Comparison of ENCODE assay signal across 8 mouse cellular contexts in genomic region chr5:24320467-24320813, GRCm38 (mm10). TPM values are rescaled to one million over a fixed set of nuclear protein-coding genes. Genes with fewer than 3 reads are reported as not detected.
DNase-seq lines count a peak whose midpoint lies in the region; ATAC-seq and TF ChIP-seq lines count a peak whose summit lies in the region.

No protein-coding gene starts in this region.

- DNase-seq in layer of hippocampus, adult 2 months (ENCODE audit: low spot score in 2 of 2) = peak; percentile 23 to 29
- DNase-seq in layer of hippocampus, adult 9-10 months (ENCODE audit: low spot score) = no peak
- peak; percentile 30 for DNase-seq in Patski (ENCODE audit: low read depth, low spot score)
- no peak for DNase-seq in spleen, postnatal 4 days (ENCODE audit: low spot score in 2 of 2)
- no peak for DNase-seq in layer of hippocampus, postnatal 25 days (ENCODE audit: extremely low spot score in 1 of 2, low spot score in 1 of 2)
- no peak for DNase-seq in cerebellum, adult 11 months

- H3K27ac ChIP-seq in layer of hippocampus, adult 2 months = no peak overlapping the region
- H3K27ac ChIP-seq in heart, embryonic 12.5 days (ENCODE audit: poor library complexity, severe bottlenecking) = peak overlapping the region; percentile 66

- no peaks in the 10 kb centered on the region for H3K9me3 ChIP-seq in heart, embryonic 12.5 days (replicated peaks)

- peak overlapping the region; percentile 25 for H3K4me2 ChIP-seq in heart, embryonic 12.5 days

- 27% methylated on average over 6 of the region's 6 CpGs for WGBS in heart, embryonic 12.5 days

- H3K4me3 ChIP-seq in layer of hippocampus, adult 2 months = no peak overlapping the region
- no peak overlapping the region for H3K4me3 ChIP-seq in heart, embryonic 12.5 days

- H3K36me3 ChIP-seq in heart, embryonic 12.5 days = peaks cover 68% of the 10 kb centered on the region

- peak overlapping the region; percentile 52 for H3K9ac ChIP-seq in heart, embryonic 12.5 days

- no peak for TF ChIP-seq CTCF in layer of hippocampus, adult 2 months (conservative IDR thresholded peaks at IDR 0.05)
- no peak for TF ChIP-seq CTCF in Patski (IDR thresholded peaks at IDR 0.05)

- peak; percentile 63 for ATAC-seq in Patski
- peak; percentile 18; the same call in 1 of the 2 replicates for ATAC-seq in heart, embryonic 12.5 days (ENCODE audit: insufficient number of reproducible peaks, low FRiP score)
- peak; percentile 75 for ATAC-seq in megakaryocyte progenitor cell, adult 5-6 weeks (replicated peaks; ENCODE audit: poor library complexity)

- CTCF ChIA-PET in Patski (lab: Charles Lee) = no interaction called here

- POLR2A ChIA-PET in Patski (lab: Charles Lee) = interaction anchor here (1.2 kb wide), 1 partner anchor 54 kb away, joined by 4 read pairs; no protein-coding TSS in a partner anchor

- peaks cover 45% of the 10 kb centered on the region for H3K4me1 ChIP-seq in heart, embryonic 12.5 days (replicated peaks)

- H3K27me3 ChIP-seq in Patski = peaks cover 5% of the 10 kb centered on the region
- H3K27me3 ChIP-seq in heart, embryonic 12.5 days (replicated peaks) = peaks cover 6% of the 10 kb centered on the region; the same call in 1 of the 2 replicates

- in situ Hi-C loops in Patski (cut with MboI; ENCODE audit: low pct_unique_long_range_greater_than_20kb) = no loop called here

RNA-seq across cellular contexts. Expression of gene Kcnh2, which starts 31.0 kb away (rescaled TPM):
- total RNA-seq in layer of hippocampus, adult 2 months (2021) = 10 to 100 TPM; 21.7 to 23.6 TPM
- polyA plus RNA-seq in Patski (2021) = 0.12 TPM
- polyA plus RNA-seq in heart, embryonic 12.5 days (2016; fragmentation: Nextera tagmentation; extraction: Ambion mirVana) = 38.2 and 40.5 TPM in 2 replicates
- not detected in 2 replicates for total RNA-seq in megakaryocyte progenitor cell, adult 5-6 weeks (2015)
- total RNA-seq in megakaryocyte progenitor cell, adult 5-6 weeks (2017) = 0.12 TPM in 1 of 2 replicates, not detected in the other
- 10 to 100 TPM; 20.1 to 21.9 TPM for total RNA-seq in layer of hippocampus, postnatal 25 days (2021)

RNA-seq across cellular contexts. Expression of gene Nos3, which starts 44.2 kb away (rescaled TPM):
- 1 to 10 TPM; 6.6 to 7.8 TPM for total RNA-seq in layer of hippocampus, adult 2 months (2021)
- polyA plus RNA-seq in Patski (2021) = 0.06 TPM
- polyA plus RNA-seq in heart, embryonic 12.5 days (2016; fragmentation: Nextera tagmentation; extraction: Ambion mirVana) = 45.9 and 46.9 TPM in 2 replicates
- 0.12 TPM in 1 of 2 replicates, not detected in the other for total RNA-seq in megakaryocyte progenitor cell, adult 5-6 weeks (2015)
- total RNA-seq in megakaryocyte progenitor cell, adult 5-6 weeks (2017) = not detected in 2 replicates
- total RNA-seq in layer of hippocampus, postnatal 25 days (2021) = 1 to 10 TPM; 6.7 to 8.4 TPM

Comparison
In these comparisons a context has a peak if more than half of its experiments do, and no peak if none do; other contexts are left out.
1. DNase-seq: peak in layer of hippocampus, adult 2 months (2 of 2) and Patski (single experiment); none in layer of hippocampus, adult 9-10 months (single experiment), spleen, postnatal 4 days (0 of 2), layer of hippocampus, postnatal 25 days (0 of 2) and cerebellum, adult 11 months (single experiment).
2. ATAC-seq: peak in every context shown above with its lines; median percentile 75 in megakaryocyte progenitor cell, adult 5-6 weeks; 63 in Patski; 18 in heart, embryonic 12.5 days.
3. RNA of gene Kcnh2, which starts 31.0 kb away (total RNA-seq): 21.7 to 23.6 TPM in layer of hippocampus, adult 2 months and 20.1 to 21.9 TPM in layer of hippocampus, postnatal 25 days; 0.12 TPM in megakaryocyte progenitor cell, adult 5-6 weeks; every median in the first group is over 10 times any median in the second.
4. RNA of gene Nos3, which starts 44.2 kb away (total RNA-seq): 6.7 to 8.4 TPM in layer of hippocampus, postnatal 25 days and 6.6 to 7.8 TPM in layer of hippocampus, adult 2 months; 0.12 TPM in megakaryocyte progenitor cell, adult 5-6 weeks; every median in the first group is over 4 times any median in the second.